Mouse (Mus musculus): ENCODE measurements around the gene Nuak2.

The Nuak2 gene

GRCm38 (mm10) chr1:132381929-132382328 lies 66.0 kb downstream of the Nuak2 start:
- DNase-seq, result no peak
